Mouse (Mus musculus) adrenal gland, postnatal 10 days (tissue): ENCODE measurements around the gene Thop1. TPM values are rescaled to one million over a fixed set of nuclear protein-coding genes. Genes with fewer than 3 reads are reported as not detected.
"Not testable (repeated sequence)": the region's sequence is repeated elsewhere in the genome, so short reads cannot be mapped to it uniquely, and the experiment has no call there.

Experiments used
- DNase-seq: peaks from one replicate; pipeline ENCODE4 v3.0.0; 2021; ENCODE audit warnings: mixed read lengths
- total RNA-seq, 2 experiments: library from RNA; stranded (reverse); gene quantifications; 2 replicates each; pipeline ENCODE4 v1.2.3; 2021

Thop1 gene
- total RNA-seq, 2 experiments from 2014 or later, result 31.8 to 42.4 TPM

DNA sequence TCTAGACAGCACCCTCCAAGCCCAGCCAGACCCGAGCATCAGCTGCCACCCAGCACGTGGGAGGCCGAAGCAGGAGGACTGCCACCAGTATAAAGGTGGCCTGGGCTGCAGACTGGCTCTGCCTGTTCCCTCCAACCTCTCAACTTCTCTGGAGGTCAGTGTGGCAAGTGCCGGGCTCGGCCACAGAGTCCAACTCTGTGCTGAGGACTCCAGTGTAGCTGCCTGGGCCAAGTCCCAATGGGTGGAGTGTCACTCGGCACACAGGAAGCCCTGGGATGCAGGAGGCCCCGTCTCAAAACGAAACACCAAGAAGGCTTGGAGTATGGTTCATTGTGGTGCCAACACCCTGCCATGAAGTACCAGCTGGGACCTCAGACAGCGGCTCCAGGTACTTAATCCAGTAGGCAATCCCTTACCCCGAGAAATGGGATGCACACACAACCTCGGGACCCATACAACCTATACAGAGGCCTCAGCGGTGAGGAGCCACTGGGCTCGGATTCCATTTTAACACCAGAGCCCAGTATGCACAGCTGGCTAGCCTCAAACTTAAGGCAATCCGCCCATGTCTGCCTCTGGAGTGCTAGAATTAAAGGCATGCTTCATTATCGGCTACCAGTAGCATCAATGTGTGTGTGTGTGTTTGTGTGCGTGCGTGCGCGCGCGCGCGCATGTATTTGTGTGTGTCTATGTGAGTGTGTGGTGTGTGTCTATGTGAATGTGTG, 12.3 kb upstream of the Thop1 start:
- peak; percentile 70 for DNase-seq

DNA sequence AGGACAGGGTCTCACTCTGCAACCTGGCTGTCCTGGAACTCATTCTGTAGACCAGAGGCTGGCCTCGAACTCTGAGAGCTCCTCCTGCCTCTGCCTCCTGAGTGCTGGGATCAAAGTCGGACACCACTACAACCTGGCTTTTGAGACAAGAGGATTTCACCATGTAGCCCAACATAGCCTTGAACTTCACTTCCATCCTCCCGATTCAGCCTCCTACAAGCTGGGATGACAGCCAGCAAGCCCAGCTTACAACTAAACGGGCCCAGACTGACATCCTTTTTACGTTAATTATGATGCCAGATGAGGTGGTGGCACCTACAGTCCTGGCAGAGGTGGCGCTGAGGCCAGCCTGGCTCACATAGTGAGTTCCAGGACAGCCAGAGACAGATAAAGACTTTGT, 10.9 kb upstream of the Thop1 start:
- DNase-seq, result no peak

DNA sequence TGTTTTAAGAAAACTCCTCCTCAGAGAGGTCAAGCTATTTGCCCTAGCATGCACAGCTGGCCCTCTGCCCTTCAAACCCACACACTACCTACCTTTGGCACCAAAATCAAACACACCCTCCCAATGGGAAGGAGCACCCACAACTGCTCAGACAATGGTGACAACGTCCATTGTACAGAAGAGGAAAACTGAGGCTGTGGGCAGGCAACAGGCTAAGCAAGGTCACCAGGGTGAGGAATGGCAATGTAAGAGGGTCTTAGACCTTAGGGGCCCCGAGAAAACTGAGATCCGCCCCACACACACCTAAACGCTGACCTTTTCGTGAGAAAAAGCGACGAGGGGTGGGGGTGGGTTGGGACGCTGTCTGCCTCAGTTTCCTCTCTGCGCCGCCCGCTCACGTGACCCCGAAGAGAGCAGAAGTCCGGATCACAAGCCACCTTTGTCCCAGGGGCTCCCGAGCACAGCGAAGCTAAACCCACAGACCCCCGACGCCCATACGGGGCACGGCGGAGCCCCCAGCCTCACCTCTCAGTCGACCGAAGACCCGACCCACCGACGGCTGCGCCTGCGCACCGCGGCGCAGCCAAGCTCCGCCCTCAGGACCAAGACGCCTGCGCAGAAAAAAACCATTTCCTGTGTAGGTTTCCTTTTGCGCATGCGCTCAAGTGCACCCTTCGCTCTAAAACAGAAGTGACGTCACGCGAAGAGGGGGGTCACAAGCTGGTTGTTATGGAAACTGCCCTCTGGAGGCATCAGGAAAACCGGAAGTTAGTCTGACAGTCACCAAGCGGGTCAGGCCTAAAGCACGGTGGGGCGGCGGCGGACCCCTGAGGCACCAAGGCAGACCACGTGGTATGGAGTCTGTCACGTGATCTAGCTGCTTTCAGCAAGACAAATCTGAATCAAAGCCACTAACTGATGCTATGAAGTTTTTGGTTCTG, 10.0 kb upstream of the Thop1 start, which contains the start of gene Sgta:
Gene Sgta (minus strand): TSS at position 579 of the 941 bp plus-strand sequence.
- DNase-seq, result peak; percentile 99

DNA sequence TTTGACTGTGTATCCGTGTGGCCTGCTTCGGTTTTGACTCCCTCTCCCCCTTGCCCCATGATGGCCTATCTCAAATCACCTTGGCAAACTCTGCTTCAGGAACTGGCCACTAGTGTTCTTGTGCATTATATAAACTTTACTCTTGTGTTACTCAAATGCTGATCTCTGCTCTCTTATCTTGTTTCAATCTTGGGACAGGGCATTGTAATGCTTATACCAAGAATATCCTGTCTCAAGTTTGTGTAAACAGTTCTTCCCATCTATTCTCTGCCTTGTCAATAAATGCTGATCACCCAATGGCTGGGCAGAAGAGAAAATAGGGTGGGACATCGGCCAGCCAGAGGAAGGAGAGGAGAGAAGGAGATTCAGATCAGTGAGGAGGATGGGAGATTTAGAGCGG, 7.1 kb upstream of the Thop1 start:
- DNase-seq, result no peak

DNA sequence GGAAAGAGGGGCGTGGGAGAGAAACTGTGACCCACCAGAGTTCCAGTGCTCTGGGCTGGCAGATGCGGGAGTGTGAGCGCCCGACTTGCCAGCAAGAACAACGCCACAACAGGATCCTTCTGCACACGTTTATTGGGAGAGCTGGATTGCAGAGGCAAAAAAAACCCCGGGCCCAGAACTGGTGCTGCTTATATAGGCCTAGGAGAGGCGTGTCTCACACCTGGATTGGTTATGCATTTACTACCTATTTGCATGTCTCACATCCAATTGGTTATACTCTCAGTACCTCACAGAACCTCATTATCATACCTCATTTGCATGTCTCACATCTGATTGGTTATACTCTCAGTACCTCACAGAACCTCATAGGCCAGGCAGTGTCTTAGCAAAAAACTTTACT, 5.3 kb upstream of the Thop1 start:
- not testable (repeated sequence) for DNase-seq

DNA sequence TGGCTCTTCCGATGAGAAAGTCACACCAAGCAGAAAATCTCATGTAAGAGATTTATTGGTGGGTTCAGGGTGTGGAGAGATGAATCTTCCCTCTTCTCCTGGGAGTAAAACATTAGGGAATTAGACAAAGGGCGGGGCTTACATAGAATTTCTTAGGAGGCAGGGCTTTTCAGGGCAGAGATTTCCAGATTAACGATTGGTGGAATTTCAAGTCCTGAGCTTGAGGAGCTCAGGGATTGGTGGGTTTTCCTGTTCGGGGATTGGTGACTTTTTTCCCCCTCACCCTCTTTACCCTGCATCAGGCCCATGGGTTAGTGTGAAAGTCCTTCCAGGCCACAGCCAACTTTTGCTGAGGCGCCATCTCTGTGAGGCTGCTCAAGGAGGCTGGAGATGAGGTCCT, 1.1 kb upstream of the Thop1 start:
- no peak for DNase-seq

DNA sequence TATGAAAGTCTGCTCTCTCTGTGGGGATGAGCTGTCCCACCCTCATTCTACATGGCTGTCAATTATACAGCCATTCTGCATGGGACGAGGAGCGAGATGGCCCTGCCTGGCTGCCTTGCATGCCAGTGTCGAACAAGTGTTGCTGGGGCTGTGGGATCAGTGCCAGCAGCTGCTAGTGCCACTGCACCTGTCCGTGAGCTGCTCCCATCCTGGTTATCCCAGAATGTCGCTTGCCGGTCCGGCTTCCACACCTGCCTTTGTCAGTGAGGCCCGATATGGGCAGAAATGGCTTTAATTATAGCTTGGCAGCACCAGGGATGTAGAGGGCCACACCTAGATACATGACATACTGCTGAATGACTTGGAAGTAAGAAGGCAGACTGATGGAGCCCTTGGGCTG, 2.5 kb downstream of the Thop1 start:
- no peak for DNase-seq

DNA sequence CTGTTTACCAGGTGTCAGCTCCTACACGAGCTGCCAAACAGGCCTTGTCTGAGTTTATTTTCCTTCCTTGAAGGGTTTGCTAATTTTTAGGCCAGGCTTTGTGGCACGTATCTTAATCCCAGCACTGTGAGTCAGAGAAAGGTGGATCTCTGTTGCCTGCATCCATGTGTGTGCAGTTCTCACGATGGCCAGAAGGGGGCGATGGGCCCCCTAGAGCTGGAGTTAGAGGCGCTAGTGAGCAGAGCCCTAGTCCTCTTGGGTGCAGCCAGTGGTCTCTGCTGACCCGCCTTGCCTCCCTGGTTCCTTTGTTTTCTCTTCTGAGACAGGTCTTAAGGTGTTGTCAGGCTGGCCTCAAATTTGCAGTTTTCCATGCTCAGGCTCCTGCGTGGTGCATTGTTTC, 3.6 kb downstream of the Thop1 start:
- no peak for DNase-seq

DNA sequence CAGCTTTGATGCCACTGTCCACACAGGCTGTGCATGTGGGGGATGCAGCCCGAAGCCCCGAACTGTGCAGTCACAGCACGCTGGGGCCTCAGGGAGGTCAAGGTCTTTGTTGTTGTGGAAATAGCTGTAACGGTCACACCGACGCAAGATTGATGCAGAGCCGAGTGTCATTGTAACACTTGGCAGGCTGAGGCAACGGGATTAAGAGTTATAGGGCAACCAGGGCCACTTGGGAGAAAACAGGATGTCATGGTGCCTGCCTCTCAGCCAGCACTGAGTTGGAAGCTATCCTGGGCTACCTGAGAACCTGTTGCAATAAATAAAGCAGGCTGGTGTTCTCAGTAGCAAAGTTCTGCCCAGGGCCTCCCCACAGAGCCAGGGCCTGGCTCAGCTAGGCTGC, 5.9 kb downstream of the Thop1 start:
- no peak for DNase-seq

DNA sequence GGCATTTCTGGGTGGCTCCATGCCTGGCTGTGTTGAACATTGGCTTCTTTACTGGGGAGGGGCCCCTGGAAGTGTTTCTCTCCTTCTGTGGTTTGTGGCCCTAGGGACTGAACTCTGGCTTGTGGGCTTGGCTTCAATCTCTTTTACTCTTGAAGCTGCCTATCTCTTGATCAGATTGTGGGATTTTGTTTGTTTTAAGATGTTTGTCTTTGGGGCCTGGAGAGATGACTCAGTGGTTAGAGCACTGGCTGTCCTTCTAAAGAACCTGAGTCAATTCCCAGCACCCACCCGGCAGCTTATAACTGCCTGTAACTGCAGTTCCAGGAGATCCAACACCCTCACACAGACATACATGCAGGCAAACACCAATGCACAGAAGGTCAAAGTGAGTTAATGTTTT, 6.5 kb downstream of the Thop1 start:
- DNase-seq, result no peak

DNA sequence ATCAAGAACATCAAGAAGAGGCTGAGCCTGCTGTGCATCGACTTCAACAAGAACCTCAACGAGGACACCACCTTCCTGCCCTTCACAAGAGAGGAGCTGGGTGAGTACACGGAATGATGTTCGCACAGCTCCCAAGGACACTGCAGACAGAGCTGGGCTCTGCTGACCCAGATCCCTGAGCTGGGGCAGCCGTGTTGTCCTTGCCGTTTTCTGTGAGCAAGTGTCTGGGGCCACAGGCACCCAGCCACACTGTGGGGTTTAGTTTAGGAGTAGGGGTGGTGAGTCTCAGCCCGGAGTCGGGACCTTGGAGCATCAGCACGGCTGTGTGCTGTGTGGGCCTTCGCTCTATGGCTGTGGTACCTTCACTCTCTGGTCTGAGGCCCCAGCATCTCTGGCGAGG, 8.1 kb downstream of the Thop1 start:
- DNase-seq, result peak; percentile 59

DNA sequence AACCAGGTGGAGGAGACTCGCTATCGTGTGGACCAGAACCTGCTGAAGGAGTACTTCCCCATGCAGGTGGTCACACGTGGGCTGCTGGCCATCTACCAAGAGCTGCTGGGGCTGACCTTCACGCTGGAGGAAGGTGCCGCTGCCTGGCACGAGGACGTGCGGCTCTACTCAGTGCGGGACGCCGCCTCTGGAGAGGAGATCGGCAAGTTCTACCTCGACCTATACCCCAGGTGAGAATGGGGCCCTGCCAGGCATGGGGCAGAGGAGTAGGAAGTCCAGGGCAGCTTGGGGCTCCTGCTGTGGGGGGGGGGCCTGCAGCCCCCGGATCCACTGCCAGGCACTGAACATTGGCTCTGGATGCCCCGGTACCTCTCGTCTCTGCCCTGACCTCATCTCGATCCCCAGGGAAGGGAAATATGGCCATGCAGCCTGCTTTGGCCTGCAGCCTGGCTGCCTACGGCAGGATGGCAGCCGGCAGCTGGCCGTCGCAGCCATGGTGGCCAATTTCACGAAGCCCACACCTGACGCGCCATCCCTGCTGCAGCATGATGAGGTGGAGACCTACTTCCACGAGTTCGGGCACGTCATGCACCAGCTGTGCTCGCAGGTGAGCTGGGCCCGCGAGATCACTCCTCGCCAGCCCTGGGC, 10.3 kb downstream of the Thop1 start:
- no peak for DNase-seq

DNA sequence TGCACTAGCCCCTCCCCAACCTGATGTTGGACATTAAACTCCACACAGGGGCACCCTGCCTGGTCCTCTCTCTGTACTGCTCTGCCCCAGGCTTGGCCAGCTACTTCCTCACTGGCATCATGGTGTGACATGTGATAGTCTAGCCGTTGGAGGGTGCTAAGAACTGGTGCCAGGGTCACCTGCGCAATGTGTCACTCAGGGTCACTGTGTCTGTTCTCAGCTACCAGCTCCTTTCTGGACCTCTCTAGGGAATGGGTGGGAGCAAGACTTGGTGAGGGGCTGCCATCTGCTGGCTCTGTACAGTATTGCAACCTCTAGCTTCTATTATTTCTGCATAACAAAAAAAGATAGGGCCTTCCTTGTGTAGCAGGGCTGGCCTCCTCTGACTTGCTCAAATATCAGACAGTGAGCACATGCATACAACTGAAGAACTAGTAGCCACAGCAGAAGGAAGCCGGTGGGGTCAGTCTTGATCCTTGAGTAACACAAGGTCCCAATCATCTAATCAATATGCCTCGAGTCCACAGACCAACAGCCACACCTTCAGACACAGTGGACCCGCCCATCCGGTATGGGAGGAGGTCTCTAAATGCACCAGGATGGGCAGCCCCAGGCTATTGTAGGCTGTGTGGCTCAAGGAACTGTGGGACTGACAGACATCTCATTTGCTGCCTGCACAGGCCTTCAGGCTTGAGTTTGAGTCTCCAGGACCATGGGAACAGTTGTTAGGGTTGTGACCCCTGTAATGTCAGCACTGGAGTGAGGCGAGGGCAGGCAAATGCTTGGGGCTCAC, 12.5 kb downstream of the Thop1 start:
- DNase-seq, result peak; percentile 80

DNA sequence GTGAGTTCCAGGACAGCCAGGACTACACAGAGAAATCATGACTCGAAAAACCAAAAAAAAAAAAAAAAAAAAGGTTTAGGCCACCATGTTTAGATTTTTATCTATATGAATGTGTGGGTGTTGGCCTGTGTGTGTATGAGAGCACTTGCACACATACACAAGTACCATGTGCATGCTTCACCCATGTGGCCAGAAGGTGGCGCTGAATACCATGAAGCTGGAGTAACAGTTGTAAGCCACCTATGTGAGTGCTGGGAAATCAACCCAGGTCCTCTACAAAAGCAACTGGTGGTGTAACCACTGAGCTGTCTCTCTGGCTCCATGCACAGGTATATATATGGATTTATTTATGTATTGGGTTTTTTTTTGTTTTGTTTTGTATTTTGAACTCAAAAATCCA, 17.2 kb downstream of the Thop1 start:
- no peak for DNase-seq

DNA sequence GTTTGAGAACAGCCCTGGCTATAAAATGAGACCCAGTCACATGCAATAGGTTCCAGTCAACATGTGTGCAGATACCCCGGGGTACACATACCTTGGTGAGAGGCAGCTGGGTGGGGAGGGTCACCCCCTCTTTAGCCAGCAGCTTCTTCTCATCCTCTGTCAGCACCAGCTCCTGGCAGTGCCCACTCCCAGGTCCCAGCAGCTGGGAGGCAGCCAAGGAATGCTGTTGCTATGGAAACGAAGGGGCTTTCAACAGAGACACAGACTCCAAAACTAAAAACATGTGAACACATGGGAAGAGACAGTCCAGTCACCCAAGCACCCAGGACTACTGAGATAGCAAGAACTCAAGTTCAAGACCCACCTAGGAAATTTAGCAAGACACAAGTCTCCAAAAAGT, 19.4 kb downstream of the Thop1 start:
- DNase-seq, result no peak

DNA sequence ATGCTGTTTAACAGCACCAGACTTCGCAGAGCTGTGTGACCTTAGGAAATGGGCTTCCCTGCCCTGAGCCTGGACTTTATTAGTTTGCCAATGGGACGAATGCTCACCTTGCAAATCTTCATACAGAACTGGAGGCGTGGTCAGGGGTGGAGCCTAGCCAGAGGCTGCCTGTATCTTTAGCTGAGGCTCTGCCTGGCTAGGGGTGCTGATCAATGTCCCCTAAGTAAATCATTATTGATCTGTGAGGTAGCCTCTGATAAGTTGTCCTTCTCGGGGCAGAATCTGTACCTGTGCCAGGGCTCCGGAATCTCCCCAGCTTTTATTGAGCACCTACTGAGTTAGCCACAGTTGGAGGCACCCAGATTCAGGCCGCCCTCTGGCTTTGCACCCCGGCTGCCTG, 20.8 kb downstream of the Thop1 start:
- DNase-seq, result no peak

DNA sequence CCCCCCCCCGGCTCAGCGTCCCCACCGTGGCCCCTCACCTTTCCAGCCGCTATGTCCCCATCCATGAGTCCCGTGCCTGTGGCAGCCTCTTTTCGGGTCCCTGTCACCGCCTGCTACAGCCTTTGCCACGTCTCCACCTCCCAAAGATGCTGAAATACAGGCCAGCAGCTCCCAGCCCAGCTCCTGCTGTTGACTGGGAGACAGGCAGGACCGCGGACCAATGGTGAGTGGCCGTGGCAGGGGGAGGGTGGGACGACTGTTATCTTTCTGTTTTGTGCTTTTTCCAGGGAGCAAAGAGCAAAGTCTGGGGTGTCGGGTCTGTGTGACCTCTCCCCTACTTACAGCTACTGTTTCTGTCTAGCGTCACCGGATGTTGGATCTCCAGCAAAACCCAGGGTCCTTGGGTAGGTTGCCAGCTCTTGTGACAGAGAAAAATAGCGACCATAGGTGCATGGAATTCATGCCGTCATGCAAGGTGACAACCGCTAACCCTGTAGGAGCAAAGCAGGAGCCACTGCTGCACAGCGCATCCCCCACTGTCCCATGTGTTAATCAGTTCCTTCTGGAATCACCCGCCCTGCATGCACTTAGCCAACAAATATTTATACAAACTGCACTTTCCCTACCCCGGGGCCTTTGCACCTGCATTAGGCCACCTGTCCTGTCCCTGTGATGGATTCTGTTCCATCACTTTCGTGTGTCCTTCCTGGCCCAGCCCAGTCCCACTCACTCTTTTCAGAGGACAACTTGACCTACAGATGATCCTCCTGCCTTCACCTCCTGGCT, 22.8 kb downstream of the Thop1 start:
- DNase-seq, result peak; percentile 84

DNA sequence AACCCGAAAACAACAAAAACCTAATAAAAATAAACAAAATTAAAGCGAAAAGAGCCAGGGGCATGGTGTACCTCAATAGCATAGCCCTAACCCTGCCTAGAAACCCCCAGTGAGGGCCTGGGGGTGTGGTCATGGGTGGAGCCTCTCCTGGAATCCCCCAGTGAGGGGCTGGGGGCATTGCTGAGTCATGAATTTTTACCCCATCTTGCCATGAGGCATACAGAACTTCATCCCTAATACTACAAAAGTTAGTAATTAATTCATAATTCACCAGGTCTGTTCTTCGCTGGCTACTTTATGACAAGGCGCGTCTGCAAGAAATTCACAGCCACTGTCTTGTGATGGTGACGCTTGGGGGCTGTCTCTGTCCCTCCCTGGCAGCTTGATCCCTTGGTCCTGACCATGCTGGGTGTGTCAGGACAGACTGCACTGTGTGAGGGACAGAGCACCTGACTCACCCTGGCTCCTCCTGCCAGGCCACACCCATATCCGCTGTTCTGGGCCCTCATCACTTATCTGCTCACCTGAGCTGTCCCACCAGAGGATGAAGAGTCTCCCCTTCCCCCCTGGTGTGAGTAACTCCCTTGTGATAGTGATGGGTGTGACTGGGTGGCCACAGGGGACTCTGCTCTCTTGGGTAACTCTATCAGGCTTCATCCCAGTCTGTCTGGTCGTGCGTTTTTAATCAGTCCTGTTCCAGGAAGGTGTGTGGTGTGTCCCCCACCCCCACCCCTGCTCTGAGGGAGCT, 25.3 kb downstream of the Thop1 start:
- no peak for DNase-seq

DNA sequence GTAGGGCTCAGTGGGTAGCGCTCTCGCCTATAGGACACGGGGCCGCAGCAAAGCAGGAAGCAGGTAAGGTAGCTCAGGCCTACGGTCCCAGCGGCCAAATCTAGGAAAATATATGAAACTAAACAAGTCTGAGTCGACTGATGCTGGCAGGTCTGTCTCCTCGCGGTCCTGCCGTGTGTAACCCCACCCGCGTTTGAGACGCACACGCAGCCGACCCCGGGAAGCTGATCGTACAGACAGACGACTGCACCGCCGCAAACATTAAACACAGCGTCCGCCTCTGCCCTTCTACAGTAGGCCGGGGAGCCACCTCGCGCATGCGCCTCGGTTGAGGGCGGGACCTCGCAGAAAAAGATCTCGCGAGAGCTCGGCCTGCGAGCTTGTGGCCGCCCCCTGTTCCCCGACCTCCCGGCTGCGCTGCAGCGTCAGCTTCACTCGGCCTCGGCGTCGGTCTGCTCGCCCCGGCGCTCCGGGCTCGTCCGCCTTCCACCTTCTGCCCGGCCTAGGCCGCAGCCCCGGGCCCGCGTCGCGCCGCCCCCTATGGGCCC, 35.8 kb downstream of the Thop1 start, which contains the start of gene Map2k2:
Gene Map2k2 (plus strand): TSS at position 351 of the 548 bp plus-strand sequence.
- DNase-seq, result peak; percentile 98

DNA sequence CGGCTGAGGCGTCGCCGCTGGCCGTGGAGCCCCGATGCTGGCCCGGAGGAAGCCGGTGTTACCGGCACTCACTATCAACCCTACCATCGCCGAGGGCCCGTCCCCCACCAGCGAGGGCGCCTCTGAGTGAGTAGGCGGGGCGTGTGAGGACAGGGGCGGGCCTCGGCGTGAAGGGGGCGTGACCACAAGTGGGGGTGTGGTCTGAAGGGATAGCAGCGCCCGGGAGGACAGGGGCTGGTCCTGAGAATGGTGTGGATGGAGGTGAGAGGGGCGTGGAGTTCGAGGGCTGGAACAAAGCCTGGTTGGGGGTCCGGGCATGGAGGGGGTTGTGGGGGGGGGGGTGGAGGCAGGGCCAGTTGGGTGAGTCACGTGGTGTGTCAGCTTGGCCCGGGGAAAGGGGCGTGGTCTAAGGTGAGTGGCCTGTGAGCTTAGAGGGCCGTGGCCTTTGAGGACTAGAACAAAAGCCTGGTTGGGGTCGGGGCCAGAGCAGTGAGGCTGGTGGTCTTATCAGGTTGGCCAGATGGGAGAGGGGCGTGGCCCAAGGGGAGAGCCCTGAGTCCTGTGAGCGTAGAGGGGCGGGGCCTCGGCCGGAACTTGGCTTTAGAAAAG, 36.4 kb downstream of the Thop1 start:
- DNase-seq, result peak; percentile 93
